Mouse (Mus musculus): ENCODE data around the gene Otop3. TPM values are rescaled to one million over a fixed set of nuclear protein-coding genes. Genes with fewer than 3 reads are reported as not detected.
A peak's percentile ranks its signal among the peaks of the same experiment; 100 is the strongest.

Gene Otop3
- polyA plus RNA-seq, 1 experiment from 2014 or later, result 0.80 TPM

- Histone ChIP-seq H3K36me3 (ENCODE audit: control insufficient read depth, insufficient read depth, low read length) (no peaks in the 10 kb centered on the region), H3K9ac (ENCODE audit: low read depth, low read length) (peak overlapping the region; percentile 84), H3K9me3 (replicated peaks; ENCODE audit: control insufficient read depth, low read length, poor library complexity, severe bottlenecking) (no peaks in the 10 kb centered on the region), H3K4me3 (ENCODE audit: low read depth, low read length) (peak overlapping the region; percentile 83), H3K4me1 (ENCODE audit: control insufficient read depth, insufficient read depth, low read length) (peaks cover 11% of the 10 kb centered on the region), H3K27ac (ENCODE audit: low read length) (peak overlapping the region; percentile 78), H3K4me2 (ENCODE audit: low read length) (peak overlapping the region; percentile 61), H3K27me3 (ENCODE audit: control insufficient read depth, insufficient read depth, low read depth, low read length) (no peaks in the 10 kb centered on the region)
- ATAC-seq, result peak; percentile 41
- WGBS, result 41% methylated on average over 7 of the region's 7 CpGs
Measured at GRCm38 (mm10) chr11:115366039-115366705, 31.6 kb downstream of the Otop3 start.

- H3K4me3 ChIP-seq (ENCODE audit: low read depth, low read length), result peak overlapping the region; percentile 83
- under 1% methylated on average over 27 of the region's 28 CpGs for WGBS
- no peaks in the 10 kb centered on the region for H3K9me3 ChIP-seq (replicated peaks; ENCODE audit: control insufficient read depth, low read length, poor library complexity, severe bottlenecking)
- peak overlapping the region; percentile 78 for H3K27ac ChIP-seq (ENCODE audit: low read length)
- H3K36me3 ChIP-seq (ENCODE audit: control insufficient read depth, insufficient read depth, low read length), result no peaks in the 10 kb centered on the region
- ATAC-seq, result peak; percentile 83
- H3K27me3 ChIP-seq (ENCODE audit: control insufficient read depth, insufficient read depth, low read depth, low read length), result no peaks in the 10 kb centered on the region
- H3K9ac ChIP-seq (ENCODE audit: low read depth, low read length), result peak overlapping the region; percentile 84
- peak overlapping the region; percentile 61 for H3K4me2 ChIP-seq (ENCODE audit: low read length)
- H3K4me1 ChIP-seq (ENCODE audit: control insufficient read depth, insufficient read depth, low read length), result peaks cover 11% of the 10 kb centered on the region
Measured at GRCm38 (mm10) chr11:115366706-115367394, 32.3 kb downstream of the Otop3 start.

- 0% methylated on average over 27 of the region's 39 CpGs for WGBS
- no peaks in the 10 kb centered on the region for H3K36me3 ChIP-seq (ENCODE audit: control insufficient read depth, insufficient read depth, low read length)
- ATAC-seq, result peak; percentile 66
- H3K9ac ChIP-seq (ENCODE audit: low read depth, low read length), result peak within 1 kb of the TSS; percentile 84
- peak within 1 kb of the TSS; percentile 78 for H3K27ac ChIP-seq (ENCODE audit: low read length)
- peaks cover 11% of the 10 kb centered on the region for H3K4me1 ChIP-seq (ENCODE audit: control insufficient read depth, insufficient read depth, low read length)
- H3K27me3 ChIP-seq (ENCODE audit: control insufficient read depth, insufficient read depth, low read depth, low read length), result no peaks in the 10 kb centered on the region
- H3K9me3 ChIP-seq (replicated peaks; ENCODE audit: control insufficient read depth, low read length, poor library complexity, severe bottlenecking), result no peaks in the 10 kb centered on the region
- peak within 1 kb of the TSS; percentile 61 for H3K4me2 ChIP-seq (ENCODE audit: low read length)
- peak within 1 kb of the TSS; percentile 83 for H3K4me3 ChIP-seq (ENCODE audit: low read depth, low read length)
Measured at GRCm38 (mm10) chr11:115367395-115367944, 32.9 kb downstream of the Otop3 start, which contains the start of gene Hid1. TSS of gene Hid1 (minus strand) at chr11:115367756.

GRCm38 (mm10) chr11:115370368-115370767 lies 35.8 kb downstream of the Otop3 start:
- Histone ChIP-seq H3K4me2 (ENCODE audit: low read length) (no peak overlapping the region), H3K4me1 (ENCODE audit: control insufficient read depth, insufficient read depth, low read length) (peaks cover 26% of the 10 kb centered on the region), H3K9me3 (replicated peaks; ENCODE audit: control insufficient read depth, low read length, poor library complexity, severe bottlenecking) (no peaks in the 10 kb centered on the region), H3K27ac (ENCODE audit: low read length) (no peak overlapping the region), H3K4me3 (ENCODE audit: low read depth, low read length) (no peak overlapping the region), H3K36me3 (ENCODE audit: control insufficient read depth, insufficient read depth, low read length) (no peaks in the 10 kb centered on the region), H3K9ac (ENCODE audit: low read depth, low read length) (no peak overlapping the region), H3K27me3 (ENCODE audit: control insufficient read depth, insufficient read depth, low read depth, low read length) (no peaks in the 10 kb centered on the region)
- 55% methylated on average over 7 of the region's 7 CpGs for WGBS
- no peak for ATAC-seq

GRCm38 (mm10) chr11:115371354-115371753 lies 36.8 kb downstream of the Otop3 start:
- H3K27me3 ChIP-seq (ENCODE audit: control insufficient read depth, insufficient read depth, low read depth, low read length), result no peaks in the 10 kb centered on the region
- H3K4me1 ChIP-seq (ENCODE audit: control insufficient read depth, insufficient read depth, low read length), result peaks cover 18% of the 10 kb centered on the region
- H3K4me3 ChIP-seq (ENCODE audit: low read depth, low read length), result no peak overlapping the region
- no peak overlapping the region for H3K9ac ChIP-seq (ENCODE audit: low read depth, low read length)
- WGBS, result 70% methylated on average over 8 of the region's 8 CpGs
- H3K4me2 ChIP-seq (ENCODE audit: low read length), result no peak overlapping the region
- H3K9me3 ChIP-seq (replicated peaks; ENCODE audit: control insufficient read depth, low read length, poor library complexity, severe bottlenecking), result no peaks in the 10 kb centered on the region
- H3K27ac ChIP-seq (ENCODE audit: low read length), result no peak overlapping the region
- no peak for ATAC-seq
- H3K36me3 ChIP-seq (ENCODE audit: control insufficient read depth, insufficient read depth, low read length), result no peaks in the 10 kb centered on the region

GRCm38 (mm10) chr11:115372015-115372414 lies 37.5 kb downstream of the Otop3 start:
- H3K4me3 ChIP-seq (ENCODE audit: low read depth, low read length), result no peak overlapping the region
- no peak for ATAC-seq

GRCm38 (mm10) chr11:115372737-115373136 lies 38.2 kb downstream of the Otop3 start:
- no peak for ATAC-seq
- no peaks in the 10 kb centered on the region for H3K9me3 ChIP-seq (replicated peaks; ENCODE audit: control insufficient read depth, low read length, poor library complexity, severe bottlenecking)
- no peak overlapping the region for H3K4me3 ChIP-seq (ENCODE audit: low read depth, low read length)
- no peaks in the 10 kb centered on the region for H3K36me3 ChIP-seq (ENCODE audit: control insufficient read depth, insufficient read depth, low read length)
- no peaks in the 10 kb centered on the region for H3K27me3 ChIP-seq (ENCODE audit: control insufficient read depth, insufficient read depth, low read depth, low read length)
- no peak overlapping the region for H3K9ac ChIP-seq (ENCODE audit: low read depth, low read length)
- H3K27ac ChIP-seq (ENCODE audit: low read length), result no peak overlapping the region
- peaks cover 15% of the 10 kb centered on the region; the same call in 1 of the 2 replicates for H3K4me1 ChIP-seq (ENCODE audit: control insufficient read depth, insufficient read depth, low read length)
- WGBS, result 45% methylated on average over 2 of the region's 2 CpGs
- H3K4me2 ChIP-seq (ENCODE audit: low read length), result no peak overlapping the region

More at GRCm38 (mm10) chr11:115372015-115372414, 37.5 kb downstream of the Otop3 start:
- H3K9ac ChIP-seq (ENCODE audit: low read depth, low read length), result no peak overlapping the region
- H3K27me3 ChIP-seq (ENCODE audit: control insufficient read depth, insufficient read depth, low read depth, low read length), result no peaks in the 10 kb centered on the region
- H3K9me3 ChIP-seq (replicated peaks; ENCODE audit: control insufficient read depth, low read length, poor library complexity, severe bottlenecking), result no peaks in the 10 kb centered on the region
- WGBS, result 77% methylated on average over 1 of the region's 1 CpGs
- no peaks in the 10 kb centered on the region for H3K36me3 ChIP-seq (ENCODE audit: control insufficient read depth, insufficient read depth, low read length)
- H3K4me1 ChIP-seq (ENCODE audit: control insufficient read depth, insufficient read depth, low read length), result peaks cover 15% of the 10 kb centered on the region; the same call in 1 of the 2 replicates
- H3K4me2 ChIP-seq (ENCODE audit: low read length), result no peak overlapping the region
- H3K27ac ChIP-seq (ENCODE audit: low read length), result no peak overlapping the region

- Histone ChIP-seq H3K4me1 (ENCODE audit: control insufficient read depth, insufficient read depth, low read length) (peaks cover 15% of the 10 kb centered on the region; the same call in 1 of the 2 replicates), H3K9me3 (replicated peaks; ENCODE audit: control insufficient read depth, low read length, poor library complexity, severe bottlenecking) (no peaks in the 10 kb centered on the region), H3K27me3 (ENCODE audit: control insufficient read depth, insufficient read depth, low read depth, low read length) (no peaks in the 10 kb centered on the region), H3K9ac (ENCODE audit: low read depth, low read length) (peak overlapping the region; percentile 76), H3K36me3 (ENCODE audit: control insufficient read depth, insufficient read depth, low read length) (no peaks in the 10 kb centered on the region), H3K4me3 (ENCODE audit: low read depth, low read length) (peak overlapping the region; percentile 51), H3K4me2 (ENCODE audit: low read length) (peak overlapping the region; percentile 63), H3K27ac (ENCODE audit: low read length) (peak overlapping the region; percentile 85)
- WGBS, result 2% methylated on average over 30 of the region's 30 CpGs
- ATAC-seq, result peak; percentile 76
Measured at GRCm38 (mm10) chr11:115373805-115374694, 39.5 kb downstream of the Otop3 start.
